Comparison of ENCODE assay signal across 10 mouse cellular contexts in the genomic region with DNA sequence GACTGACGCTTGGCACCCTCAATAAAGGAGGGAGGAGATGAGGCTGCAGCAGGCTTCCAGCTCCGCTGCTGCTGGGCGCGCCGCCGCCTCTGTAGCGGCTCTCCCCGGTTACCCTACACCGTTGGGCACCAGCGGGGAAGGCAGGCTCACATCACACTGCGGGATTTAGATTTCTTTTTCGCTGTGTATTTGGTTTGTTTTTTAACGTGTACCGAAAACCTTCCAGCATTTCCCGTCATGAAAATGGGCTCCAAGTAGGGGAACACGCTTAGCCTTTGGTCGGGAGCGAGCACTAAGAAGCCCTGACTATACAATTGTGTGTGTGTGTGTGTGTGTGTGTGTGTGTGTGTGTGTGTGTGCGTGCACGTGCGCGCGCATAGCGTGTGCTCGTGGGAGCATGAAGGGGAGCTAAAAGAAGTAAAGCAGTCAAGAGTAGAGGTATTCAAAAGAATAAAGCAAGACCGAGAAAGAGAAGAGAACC. TPM values are rescaled to one million over a fixed set of nuclear protein-coding genes. Genes with fewer than 3 reads are reported as not detected.
A peak's percentile ranks its signal among the peaks of the same experiment; 100 is the strongest.
DNase-seq lines count a peak whose midpoint lies in the region; ATAC-seq and TF ChIP-seq lines count a peak whose summit lies in the region.
"Had no signal": no experiment of that assay in that cellular context is flagged by ENCODE, and none has a peak within 500 bp of the region (broad histone marks: within the 10 kb centered on the region; RNA-seq: fewer than 3 reads in every experiment).

No protein-coding gene starts in this region.

- TF ChIP-seq CTCF in midbrain, postnatal 0 days (IDR thresholded peaks at IDR 0.05), result no peak

- H3K4me1 ChIP-seq in heart, embryonic 10.5 days, result 0 out of 2 replicates have a peak, but pooled peaks cover 7% of the 10 kb centered on the region
- H3K4me1 ChIP-seq in intestine, embryonic 15.5 days (replicated peaks), result peaks cover 6% of the 10 kb centered on the region; the same call in 1 of the 2 replicates
- H3K4me1 ChIP-seq in midbrain, postnatal 0 days (ENCODE audit: insufficient read depth, low read length), result no peaks in the 10 kb centered on the region

- no peak overlapping the region for H3K27ac ChIP-seq in heart, embryonic 10.5 days
- H3K27ac ChIP-seq in intestine, embryonic 15.5 days, result no peak overlapping the region
- peak overlapping the region; percentile 65 for H3K27ac ChIP-seq in midbrain, postnatal 0 days (ENCODE audit: low read depth, low read length)

- 1% methylated on average over 26 of the region's 26 CpGs for WGBS in heart, embryonic 10.5 days
- 4% methylated on average over 26 of the region's 26 CpGs for WGBS in intestine, embryonic 15.5 days
- 1% methylated on average over 26 of the region's 26 CpGs for WGBS in midbrain, postnatal 0 days

- no peaks in the 10 kb centered on the region for H3K9me3 ChIP-seq in heart, embryonic 10.5 days
- H3K9me3 ChIP-seq in intestine, embryonic 15.5 days, result no peaks in the 10 kb centered on the region
- no peaks in the 10 kb centered on the region for H3K9me3 ChIP-seq in midbrain, postnatal 0 days (ENCODE audit: low read length)

- H3K9ac ChIP-seq in intestine, embryonic 15.5 days, result no peak overlapping the region
- peak overlapping the region; percentile 72 for H3K9ac ChIP-seq in midbrain, postnatal 0 days (replicated peaks; ENCODE audit: low read length, poor library complexity, severe bottlenecking)

- DNase-seq in heart, embryonic 10.5 days (ENCODE audit: low spot score), result no peak
- no peak for DNase-seq in heart, adult 8-10 months (ENCODE audit: low spot score)
- peak; percentile 1 for DNase-seq in 3134 (ENCODE audit: extremely low read depth, insufficient read length, low spot score)
- peak; percentile 74 for DNase-seq in midbrain, postnatal 0 days (ENCODE audit: low spot score)
- no peak for DNase-seq in thymus, postnatal 10 days (ENCODE audit: low spot score in 2 of 2)
- no peak for DNase-seq in heart, adult 18-20 months

- H3K4me2 ChIP-seq in intestine, embryonic 15.5 days (replicated peaks), result peak overlapping the region; percentile 62
- peak overlapping the region; percentile 78 for H3K4me2 ChIP-seq in midbrain, postnatal 0 days (ENCODE audit: low read depth, low read length, poor library complexity, severe bottlenecking)

- ATAC-seq in common myeloid progenitor, adult 5-6 weeks (replicated peaks; ENCODE audit: low read depth, poor library complexity, severe bottlenecking), result peak; percentile 42; the same call in 1 of the 2 replicates
- peak; percentile 60; the same call in 1 of the 2 replicates for ATAC-seq in intestine, embryonic 15.5 days
- peak; percentile 61 for ATAC-seq in midbrain, postnatal 0 days (ENCODE audit: low FRiP score)

- H3K4me3 ChIP-seq in heart, embryonic 10.5 days, result peak overlapping the region; percentile 59
- peak overlapping the region; percentile 27 for H3K4me3 ChIP-seq in intestine, embryonic 15.5 days (replicated peaks)
- peak overlapping the region; percentile 50 for H3K4me3 ChIP-seq in midbrain, postnatal 0 days (ENCODE audit: low read depth, low read length)

- H3K27me3 ChIP-seq in heart, embryonic 10.5 days (ENCODE audit: insufficient read depth, poor library complexity, severe bottlenecking), result peaks cover 79% of the 10 kb centered on the region
- peaks cover 26% of the 10 kb centered on the region for H3K27me3 ChIP-seq in intestine, embryonic 15.5 days (replicated peaks)
- no peaks in the 10 kb centered on the region for H3K27me3 ChIP-seq in midbrain, postnatal 0 days (ENCODE audit: insufficient read depth, low read length)
- H3K27me3 ChIP-seq: CH12.LX had no signal

- H3K36me3 ChIP-seq in heart, embryonic 10.5 days, result no peaks in the 10 kb centered on the region
- no peaks in the 10 kb centered on the region for H3K36me3 ChIP-seq in intestine, embryonic 15.5 days
- peaks cover 20% of the 10 kb centered on the region for H3K36me3 ChIP-seq in midbrain, postnatal 0 days (ENCODE audit: insufficient read depth, low read length)

RNA-seq across cellular contexts. Expression of a gene that starts 4.1 kb away (rescaled TPM):
- 0.10 and 0.22 TPM in 2 replicates for polyA plus RNA-seq in heart, embryonic 10.5 days (2016; fragmentation: Nextera tagmentation; extraction: Ambion mirVana)
- under 1 TPM in 2 of 4 experiments, not detected in 2; 0.06 to 0.09 TPM for total RNA-seq in heart, adult 8-10 months (2022)
- not detected in 2 replicates for total RNA-seq in common myeloid progenitor, adult 5-6 weeks (2017)
- 0.68 and 0.87 TPM in 2 replicates for polyA plus RNA-seq in intestine, embryonic 15.5 days (2015; fragmentation: Nextera tagmentation; extraction: Ambion mirVana)
- 31.9 and 38.8 TPM in 2 replicates for total RNA-seq in midbrain, postnatal 0 days (2014; rRNA removed)
- 22.4 and 23.0 TPM in 2 replicates for polyA plus RNA-seq in midbrain, postnatal 0 days (2015; fragmentation: Nextera tagmentation; extraction: Ambion mirVana)
- not detected for total RNA-seq in heart, adult 18-20 months (2021)
- total RNA-seq: CH12.LX had no signal
- polyA plus RNA-seq: spleen, adult 2 months had no signal

Comparison
In these comparisons a context has a peak if more than half of its experiments do, and no peak if none do; other contexts are left out.
1. DNase-seq: peak in 3134 (single experiment) and midbrain, postnatal 0 days (single experiment); none in heart, embryonic 10.5 days (single experiment), heart, adult 8-10 months (single experiment), thymus, postnatal 10 days (0 of 2) and heart, adult 18-20 months (0 of 2).
2. RNA of a gene that starts 4.1 kb away (total RNA-seq): 31.9 to 38.8 TPM in midbrain, postnatal 0 days; 0.06 to 0.09 TPM in heart, adult 8-10 months, not detected in common myeloid progenitor, adult 5-6 weeks and not detected in heart, adult 18-20 months; every median in the first group is over 10 times any median in the second.
3. Peak in every context shown above with its lines, with median percentiles within 50 percentile points of each other: H3K4me3 ChIP-seq and ATAC-seq.